Mouse (Mus musculus): ENCODE results near the gene Psme4. TPM values are rescaled to one million over a fixed set of nuclear protein-coding genes. Genes with fewer than 3 reads are reported as not detected.

The Psme4 gene
- polyA plus RNA-seq, 1 experiment from 2014 or later = 38.3 TPM

DNA sequence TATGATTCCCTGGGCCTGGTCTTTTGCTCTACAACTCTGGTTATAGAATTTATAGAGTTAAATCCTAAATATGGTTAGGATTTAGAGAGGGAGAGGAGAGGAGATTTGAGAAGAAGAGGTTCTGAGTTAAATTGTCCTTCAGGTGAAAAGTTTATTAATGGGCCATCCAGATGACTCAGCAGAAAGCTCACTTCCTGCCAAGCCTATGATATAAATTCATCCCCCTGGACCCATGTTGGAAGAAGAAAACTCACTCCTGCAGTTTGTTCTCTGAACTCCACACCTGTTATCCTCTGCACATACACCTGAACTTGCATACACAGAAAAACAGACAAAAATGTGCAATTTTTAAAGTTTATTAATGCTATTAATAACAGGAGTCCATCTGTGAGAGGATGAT, 127.8 kb downstream of the Psme4 start:
- no peak overlapping the region for H3K27ac ChIP-seq (replicated peaks)
- no peak overlapping the region for H3K4me2 ChIP-seq (replicated peaks)
- no peaks in the 10 kb centered on the region for H3K27me3 ChIP-seq
- H3K9me3 ChIP-seq = no peaks in the 10 kb centered on the region
- H3K4me3 ChIP-seq = no peak overlapping the region
- no peaks in the 10 kb centered on the region for H3K36me3 ChIP-seq
- no peak overlapping the region for H3K9ac ChIP-seq (replicated peaks)
- H3K4me1 ChIP-seq = no peaks in the 10 kb centered on the region
- ATAC-seq (ENCODE audit: low FRiP score, low read depth) = no peak

DNA sequence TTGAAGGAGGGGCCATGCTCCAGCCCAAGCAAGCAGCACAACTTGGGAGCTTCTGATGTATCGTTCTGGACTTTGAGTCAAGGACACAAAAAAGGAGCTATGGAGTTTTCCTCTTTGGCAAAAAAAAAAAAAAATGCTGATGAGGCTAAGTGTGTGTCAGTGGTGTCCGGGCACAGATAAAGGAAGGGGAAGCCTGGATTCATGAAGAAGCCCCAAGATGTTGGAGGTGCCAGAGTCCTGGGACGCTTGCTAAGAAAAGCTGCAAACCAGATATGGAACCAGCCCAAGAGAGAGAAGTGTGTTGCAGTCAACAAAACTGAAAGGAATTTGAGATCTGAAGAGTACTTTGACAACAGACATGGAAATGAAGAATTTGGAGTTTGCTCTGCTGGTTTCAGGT, 140.8 kb downstream of the Psme4 start:
- 96% methylated on average over 3 of the region's 3 CpGs for WGBS
- no peak for ATAC-seq (ENCODE audit: low FRiP score, low read depth)
- Histone ChIP-seq H3K27me3 (no peaks in the 10 kb centered on the region), H3K9me3 (no peaks in the 10 kb centered on the region), H3K27ac (replicated peaks) (no peak overlapping the region), H3K36me3 (no peaks in the 10 kb centered on the region), H3K4me3 (no peak overlapping the region), H3K4me2 (replicated peaks) (no peak overlapping the region), H3K9ac (replicated peaks) (no peak overlapping the region), H3K4me1 (no peaks in the 10 kb centered on the region)

DNA sequence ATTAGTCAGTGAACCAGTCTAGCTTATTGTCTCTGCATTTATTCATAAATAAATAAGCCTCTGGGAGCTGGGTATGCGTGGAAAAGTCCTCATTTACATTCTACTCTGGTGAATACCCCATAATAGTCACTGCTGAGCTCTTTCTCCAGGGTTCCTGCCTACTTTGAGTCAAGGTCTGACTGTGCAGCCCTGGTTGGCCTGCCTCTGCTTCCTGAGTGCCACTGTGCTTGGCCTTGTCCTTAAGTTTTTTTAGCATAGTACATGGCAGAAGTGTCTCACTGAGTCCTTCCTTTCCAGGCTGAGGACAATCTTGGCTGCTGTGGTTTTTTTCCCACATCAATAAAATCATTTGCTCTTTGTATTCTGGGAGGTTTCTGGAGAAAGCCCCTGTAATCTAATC, 149.1 kb downstream of the Psme4 start:
- 60% methylated on average over 1 of the region's 1 CpGs for WGBS
- ATAC-seq (ENCODE audit: low FRiP score, low read depth) = no peak
- no peaks in the 10 kb centered on the region for H3K27me3 ChIP-seq
- H3K9me3 ChIP-seq = no peaks in the 10 kb centered on the region
- no peak overlapping the region for H3K4me2 ChIP-seq (replicated peaks)
- no peak overlapping the region for H3K4me3 ChIP-seq
- no peaks in the 10 kb centered on the region for H3K4me1 ChIP-seq
- no peak overlapping the region for H3K9ac ChIP-seq (replicated peaks)
- H3K27ac ChIP-seq (replicated peaks) = no peak overlapping the region
- peaks cover 19% of the 10 kb centered on the region for H3K36me3 ChIP-seq

DNA sequence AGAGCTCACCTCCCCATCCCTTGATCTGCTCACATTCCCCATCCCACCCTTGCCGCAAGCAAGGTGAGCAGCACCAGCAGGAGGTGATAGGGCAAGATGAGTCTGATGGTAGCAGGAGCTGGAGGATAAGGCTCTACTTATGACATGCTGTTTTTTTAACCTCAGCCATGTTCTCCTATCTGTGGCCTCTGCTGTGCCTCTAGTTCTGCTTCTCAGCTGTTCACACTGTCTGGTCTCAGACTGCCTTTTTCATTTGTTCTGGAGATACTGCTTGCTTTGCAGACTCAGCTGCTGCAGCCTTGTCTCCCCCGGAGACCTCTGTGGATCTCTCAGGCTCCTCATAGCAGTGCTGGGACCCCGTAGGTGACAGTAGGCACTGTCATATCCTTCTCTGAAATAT, 151.8 kb downstream of the Psme4 start:
- no peak overlapping the region for H3K27ac ChIP-seq (replicated peaks)
- WGBS = 89% methylated on average over 3 of the region's 3 CpGs
- H3K4me1 ChIP-seq = no peaks in the 10 kb centered on the region
- peaks cover 32% of the 10 kb centered on the region for H3K36me3 ChIP-seq
- no peak overlapping the region for H3K4me2 ChIP-seq (replicated peaks)
- no peak for ATAC-seq (ENCODE audit: low FRiP score, low read depth)
- no peaks in the 10 kb centered on the region for H3K27me3 ChIP-seq
- no peak overlapping the region for H3K4me3 ChIP-seq
- no peak overlapping the region for H3K9ac ChIP-seq (replicated peaks)
- no peaks in the 10 kb centered on the region for H3K9me3 ChIP-seq

DNA sequence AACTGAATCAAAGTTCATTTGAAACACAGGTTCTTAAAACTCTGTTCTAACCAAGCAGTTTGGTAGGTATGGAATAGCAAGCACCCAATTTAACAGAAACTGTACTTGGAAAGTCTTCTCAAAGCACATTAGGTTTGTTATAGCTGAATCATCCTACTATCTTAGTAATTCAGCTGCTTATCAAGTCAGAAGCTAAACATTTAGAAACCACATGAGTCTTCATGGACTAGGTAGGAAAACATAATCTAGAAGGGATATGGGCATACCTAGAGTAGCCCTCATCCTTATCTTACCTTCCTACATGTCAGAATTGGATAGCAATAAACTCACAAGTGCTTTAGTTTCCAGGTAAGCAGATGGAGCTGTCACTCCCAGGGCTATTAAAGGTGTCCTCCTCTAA, 156.6 kb downstream of the Psme4 start:
- H3K4me3 ChIP-seq = no peak overlapping the region
- no peak overlapping the region for H3K4me2 ChIP-seq (replicated peaks)
- no peak overlapping the region for H3K9ac ChIP-seq (replicated peaks)
- H3K27ac ChIP-seq (replicated peaks) = no peak overlapping the region
- H3K4me1 ChIP-seq = no peaks in the 10 kb centered on the region
- H3K9me3 ChIP-seq = no peaks in the 10 kb centered on the region
- no peaks in the 10 kb centered on the region for H3K27me3 ChIP-seq
- ATAC-seq (ENCODE audit: low FRiP score, low read depth) = no peak
- H3K36me3 ChIP-seq = peaks cover 41% of the 10 kb centered on the region

DNA sequence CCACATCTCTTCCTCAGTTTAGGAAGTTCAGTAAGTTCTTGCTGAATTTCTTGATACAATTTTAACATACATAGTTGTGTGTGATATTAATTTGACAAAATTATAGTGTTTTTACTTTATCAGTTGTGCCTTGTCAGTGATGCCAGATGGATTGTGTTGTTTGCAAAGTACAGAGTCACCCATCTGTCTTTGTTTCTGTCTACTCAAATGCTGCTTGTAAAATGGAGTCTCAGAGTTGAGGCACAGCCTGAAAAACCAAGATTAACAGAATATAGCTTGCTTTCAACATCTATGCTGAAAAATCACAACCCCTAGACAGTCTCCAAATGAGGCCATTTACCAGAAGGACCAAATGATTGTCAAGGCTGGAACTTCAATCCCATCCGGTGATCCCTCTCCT, 157.0 kb downstream of the Psme4 start:
- Histone ChIP-seq H3K27me3 (no peaks in the 10 kb centered on the region), H3K36me3 (peaks cover 37% of the 10 kb centered on the region), H3K4me1 (no peaks in the 10 kb centered on the region), H3K9ac (replicated peaks) (no peak overlapping the region), H3K4me2 (replicated peaks) (no peak overlapping the region), H3K27ac (replicated peaks) (no peak overlapping the region), H3K9me3 (no peaks in the 10 kb centered on the region), H3K4me3 (no peak overlapping the region)
- ATAC-seq (ENCODE audit: low FRiP score, low read depth) = no peak
- 100% methylated on average over 1 of the region's 1 CpGs for WGBS

Other genes starting within 250 kb of the Psme4 start
- 14.1 and 16.3 TPM in 2 replicates for gene Acyp2, start 122.1 kb upstream of the Psme4 start, polyA plus RNA-seq (2016; fragmentation: Nextera tagmentation; extraction: Ambion mirVana)
- 1.6 and 1.9 TPM in 2 replicates for gene Gpr75, start 113.6 kb downstream of the Psme4 start, polyA plus RNA-seq (2016; fragmentation: Nextera tagmentation; extraction: Ambion mirVana)
- 30.1 and 31.4 TPM in 2 replicates for gene Asb3, start 113.7 kb downstream of the Psme4 start, polyA plus RNA-seq (2016; fragmentation: Nextera tagmentation; extraction: Ambion mirVana)
- gene Erlec1, start 182.6 kb downstream of the Psme4 start, polyA plus RNA-seq (2016; fragmentation: Nextera tagmentation; extraction: Ambion mirVana) = 10.8 and 11.4 TPM in 2 replicates
- 16.7 and 16.8 TPM in 2 replicates for gene Chac2, start 214.6 kb downstream of the Psme4 start, polyA plus RNA-seq (2016; fragmentation: Nextera tagmentation; extraction: Ambion mirVana)

All from midbrain, embryonic 12.5 days (tissue).